Mouse (Mus musculus): ENCODE measurements around the gene Pygo2.

The Pygo2 gene

GRCm38 (mm10) chr3:89393605-89394004, 36.4 kb upstream of the Pygo2 start:
- peak; percentile 100 for DNase-seq

DNA sequence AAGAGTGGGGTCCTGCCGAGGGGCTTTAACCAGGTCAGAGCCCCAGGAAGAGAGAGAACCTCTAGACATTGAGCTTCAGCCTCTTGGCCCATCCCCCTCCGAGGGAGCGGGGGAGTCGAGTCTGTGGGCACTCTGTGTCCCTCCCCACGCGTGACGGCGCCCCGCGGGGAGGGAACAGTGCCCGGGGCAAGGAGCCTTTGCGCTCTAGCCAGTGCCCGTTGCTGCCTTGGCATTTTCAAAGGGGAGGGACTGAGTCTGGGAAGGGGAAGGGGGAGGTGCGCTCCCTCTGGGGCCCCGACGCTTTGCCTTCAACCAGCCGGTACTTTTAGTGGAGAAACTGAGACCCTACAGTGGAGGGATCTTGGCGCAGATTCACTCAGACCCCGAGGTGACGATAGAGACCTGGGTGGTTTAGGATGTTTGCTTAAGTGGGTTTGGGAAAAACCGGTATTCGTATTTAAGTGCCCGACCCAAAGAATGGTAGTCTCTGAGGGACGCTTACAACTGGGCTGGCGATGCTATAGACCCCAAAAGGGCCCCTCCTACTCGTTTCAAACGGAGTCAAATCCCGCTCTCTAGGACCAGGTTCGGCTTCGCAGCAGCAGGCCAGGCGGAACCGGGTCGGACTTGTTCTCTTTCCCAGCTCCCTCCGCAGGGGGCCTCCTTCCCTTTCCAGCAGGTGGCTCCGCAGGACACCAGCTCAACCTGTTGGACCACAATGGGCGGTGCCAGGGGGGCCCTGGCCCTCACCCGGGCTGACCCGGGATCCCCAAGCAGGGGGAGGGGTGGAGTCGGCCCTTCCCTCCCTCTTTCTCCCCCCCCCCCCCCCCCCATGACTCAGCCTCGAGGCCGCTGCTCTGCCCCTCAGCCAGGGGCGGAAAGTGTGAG, 35.8 kb upstream of the Pygo2 start, which contains the start of gene Zbtb7b:
Gene Zbtb7b (minus strand): TSS at position 771 of the 888 bp plus-strand sequence.
- DNase-seq = peak; percentile 89

DNA sequence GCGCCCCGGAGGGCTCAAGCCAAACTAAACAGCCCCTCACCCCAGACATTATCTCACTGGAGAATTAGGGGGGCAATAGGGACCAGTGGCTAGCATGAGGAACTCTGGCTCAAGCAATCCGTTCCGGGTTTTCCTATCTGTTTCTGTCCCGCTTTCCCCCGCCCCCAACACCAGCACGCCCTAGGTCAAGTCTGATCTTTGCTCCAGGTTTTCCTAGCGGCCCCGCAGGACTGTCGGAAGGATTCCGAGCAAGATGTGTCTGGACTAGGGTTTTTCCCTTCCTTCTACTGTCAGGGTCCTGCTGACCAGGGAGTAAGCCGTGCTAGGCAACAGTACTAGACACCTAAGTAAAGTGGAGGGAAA, 35.1 kb upstream of the Pygo2 start:
- DNase-seq = peak; percentile 95

DNA sequence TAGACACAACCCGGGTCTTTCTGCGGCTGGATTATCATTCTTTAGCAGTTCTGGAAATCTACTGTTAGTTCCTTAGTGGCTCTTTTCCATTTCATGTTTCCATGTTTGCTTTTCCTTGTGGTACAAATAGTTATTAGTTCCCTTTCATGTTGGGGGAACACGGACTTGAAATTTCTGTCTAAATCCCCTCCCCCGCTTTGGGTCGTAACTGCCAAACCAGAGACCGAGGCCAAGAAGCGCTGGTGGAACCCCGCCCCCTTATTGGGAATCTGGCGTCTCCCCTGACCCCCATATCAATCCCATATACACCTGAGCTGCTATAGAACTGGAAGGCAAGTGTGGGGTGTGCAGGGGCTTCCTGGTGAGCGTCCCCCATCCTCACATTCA, 34.6 kb upstream of the Pygo2 start:
- peak; percentile 42 for DNase-seq

DNA sequence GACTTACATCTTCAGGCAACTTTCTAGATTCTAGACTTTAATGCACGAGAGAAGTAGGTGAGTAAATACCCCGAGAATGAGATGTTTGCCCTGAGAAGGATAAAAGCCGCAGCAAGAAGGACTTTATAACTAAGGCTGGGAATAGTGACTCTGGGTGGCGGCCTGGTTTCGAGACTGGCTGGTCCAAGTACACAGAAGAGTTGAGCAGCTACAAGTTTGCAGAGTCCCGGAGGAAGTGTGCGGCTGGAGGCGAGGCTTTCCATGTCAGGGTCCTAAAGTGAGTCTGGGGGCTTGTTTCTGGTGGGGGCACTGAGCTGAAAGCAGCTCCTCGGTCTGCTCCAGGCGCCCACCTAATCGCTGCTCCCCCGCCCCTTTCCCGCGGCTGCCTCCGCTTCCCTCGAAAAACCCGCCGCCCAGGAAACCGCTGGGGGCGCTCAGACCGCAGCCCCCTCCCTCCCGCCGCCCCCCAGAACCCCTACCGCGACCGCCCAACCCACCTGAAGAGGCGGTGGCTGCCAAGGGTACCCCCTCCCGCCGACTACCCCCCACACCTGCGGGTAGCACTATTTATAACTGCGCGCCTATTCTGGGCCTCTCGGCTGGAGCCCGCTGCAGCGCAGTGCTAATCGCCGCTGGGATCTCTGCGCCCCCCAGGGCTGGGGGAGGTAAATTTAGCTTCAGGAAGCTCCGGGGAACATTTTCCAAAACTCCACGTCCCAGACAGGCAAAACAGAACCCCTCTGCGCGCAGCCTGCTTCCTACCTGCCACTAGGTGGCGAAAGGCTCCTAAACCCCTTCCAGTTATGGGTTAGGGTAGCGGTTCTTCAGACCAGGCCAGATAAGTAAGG, 34.0 kb upstream of the Pygo2 start:
- peak; percentile 86 for DNase-seq

GRCm38 (mm10) chr3:89396654-89397005, 33.4 kb upstream of the Pygo2 start:
- no peak for DNase-seq

- DNase-seq = no peak
These were observed 28.7 kb upstream of the Pygo2 start for GRCm38 (mm10) chr3:89401329-89401728.

- DNase-seq = no peak
These were observed 27.3 kb upstream of the Pygo2 start, which contains the start of gene Lenep for GRCm38 (mm10) chr3:89402693-89403092. Gene Lenep, minus strand, starts transcription at chr3:89402793.

DNA sequence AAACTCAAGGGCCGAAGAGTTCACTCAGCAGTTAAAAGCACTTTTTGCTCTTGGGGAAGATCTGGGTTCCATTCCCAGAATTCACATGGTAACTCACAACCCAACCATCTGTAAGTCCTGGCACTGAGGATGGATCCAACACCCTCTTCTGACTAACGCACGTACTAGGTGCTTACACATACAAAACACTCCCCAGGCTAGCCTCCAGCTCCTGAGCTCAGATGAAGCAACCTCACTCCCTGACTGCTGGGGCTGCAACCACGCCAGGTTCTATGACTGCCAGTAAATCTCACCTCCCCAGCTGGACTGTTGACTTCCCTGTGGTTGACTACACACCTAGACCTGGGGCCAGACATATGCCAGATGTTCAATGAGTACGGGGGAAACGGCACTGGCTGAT, 23.1 kb upstream of the Pygo2 start:
- DNase-seq = no peak

DNA sequence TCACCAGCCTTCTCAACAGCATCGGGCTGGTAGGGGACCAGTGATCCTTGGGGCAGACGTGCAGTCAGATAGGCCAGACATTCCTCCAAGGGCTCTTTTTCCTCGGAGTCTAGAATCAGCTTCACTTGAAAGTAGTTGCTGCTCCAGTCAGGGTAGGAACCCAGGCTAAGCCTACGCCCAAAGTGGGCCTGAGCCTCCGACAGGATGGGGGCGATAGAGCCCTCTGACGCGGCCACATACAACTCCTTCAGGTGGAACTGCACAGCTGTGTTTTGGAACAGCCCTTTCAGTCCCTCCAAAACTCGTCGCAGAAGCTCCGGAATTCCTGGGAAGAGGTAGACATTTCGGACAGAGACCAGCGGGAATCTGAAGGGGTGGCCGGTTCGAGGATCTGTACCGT, 21.6 kb upstream of the Pygo2 start:
- DNase-seq = no peak

DNA sequence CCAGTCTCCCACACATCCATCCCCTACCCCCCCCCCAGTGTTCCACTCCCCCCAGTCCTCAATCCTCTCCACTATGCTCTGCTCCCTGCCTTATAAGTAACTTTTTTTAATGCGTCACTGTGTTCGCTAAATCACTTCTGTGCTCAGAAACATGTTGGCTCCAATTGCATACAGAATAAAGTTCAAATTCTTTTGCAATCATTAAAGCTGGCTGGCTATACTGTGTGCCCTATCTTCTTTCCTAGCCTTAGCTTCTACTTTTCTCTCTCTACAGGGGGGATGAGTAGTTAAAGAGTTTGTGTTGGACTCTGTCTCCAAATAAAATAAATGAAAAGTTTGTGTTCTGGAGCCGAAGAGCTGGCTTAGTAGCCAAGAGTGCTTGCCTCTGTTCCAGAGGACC, 20.3 kb upstream of the Pygo2 start:
- no peak for DNase-seq

DNA sequence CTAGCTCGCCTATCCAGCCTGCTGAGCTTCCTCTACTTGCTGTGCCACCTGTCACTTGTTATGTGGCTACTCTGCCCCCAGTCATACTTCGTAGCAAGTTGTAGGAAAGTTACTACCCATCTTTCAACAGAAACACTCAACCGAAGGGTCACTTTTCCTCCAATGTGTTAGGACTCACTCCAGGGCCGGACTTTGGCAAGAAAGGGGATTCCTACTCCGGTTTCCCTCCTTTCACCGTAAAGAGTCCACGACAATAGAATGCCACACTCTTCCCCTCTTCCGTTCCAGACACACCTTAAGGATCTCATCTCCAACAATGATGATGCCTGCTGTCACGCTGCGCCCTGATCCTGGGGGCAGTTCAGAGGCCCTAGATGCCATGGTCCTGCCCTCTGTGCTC, 19.1 kb upstream of the Pygo2 start:
- no peak for DNase-seq

DNA sequence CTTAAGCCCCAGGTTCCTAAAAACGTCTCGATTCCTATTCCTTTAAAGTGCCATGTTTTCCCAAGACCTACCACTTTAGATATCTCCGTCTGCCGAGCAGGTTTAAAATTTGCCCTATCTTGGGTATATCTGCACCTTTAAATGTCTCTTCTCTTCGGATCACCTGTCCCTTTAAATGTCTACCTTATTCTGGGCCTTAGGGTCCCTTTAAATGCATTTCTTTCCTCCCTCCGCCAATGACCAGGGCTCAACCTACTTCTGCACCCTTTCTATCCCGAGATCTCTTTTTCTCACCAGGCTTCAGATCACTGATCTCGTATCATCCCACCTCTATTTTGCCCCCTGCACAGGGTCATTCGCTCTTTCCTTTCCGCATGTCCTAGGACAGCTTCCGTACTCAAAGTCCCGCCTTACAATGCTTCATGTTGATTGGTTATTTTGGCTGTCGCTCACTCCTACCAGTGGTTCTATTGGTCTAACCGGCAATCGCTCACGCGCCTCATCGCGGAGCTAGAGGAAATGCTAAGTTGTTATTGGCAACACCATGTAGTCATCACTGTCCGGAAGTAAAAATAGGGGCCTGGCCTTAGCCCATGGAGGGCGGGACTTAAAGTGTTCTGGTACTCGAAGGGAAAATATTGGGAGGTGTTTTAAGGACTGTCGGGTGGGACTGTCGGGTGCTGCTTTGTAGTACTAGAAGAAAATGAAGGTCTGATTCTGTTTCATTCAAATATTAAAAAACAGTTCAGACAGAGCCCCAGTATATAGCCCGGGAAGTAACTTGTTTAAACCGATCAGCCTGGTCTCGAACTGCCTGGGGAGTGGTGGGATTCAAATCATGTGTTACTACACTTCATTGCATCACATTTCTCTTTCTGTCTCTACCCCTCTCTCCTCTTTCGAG, 18.3 kb upstream of the Pygo2 start, which contains the start of gene Flad1:
Gene Flad1 (minus strand): TSS at position 381 of the 904 bp plus-strand sequence.
- peak; percentile 99 for DNase-seq

GRCm38 (mm10) chr3:89416158-89416557, 13.9 kb upstream of the Pygo2 start:
- DNase-seq = no peak

DNA sequence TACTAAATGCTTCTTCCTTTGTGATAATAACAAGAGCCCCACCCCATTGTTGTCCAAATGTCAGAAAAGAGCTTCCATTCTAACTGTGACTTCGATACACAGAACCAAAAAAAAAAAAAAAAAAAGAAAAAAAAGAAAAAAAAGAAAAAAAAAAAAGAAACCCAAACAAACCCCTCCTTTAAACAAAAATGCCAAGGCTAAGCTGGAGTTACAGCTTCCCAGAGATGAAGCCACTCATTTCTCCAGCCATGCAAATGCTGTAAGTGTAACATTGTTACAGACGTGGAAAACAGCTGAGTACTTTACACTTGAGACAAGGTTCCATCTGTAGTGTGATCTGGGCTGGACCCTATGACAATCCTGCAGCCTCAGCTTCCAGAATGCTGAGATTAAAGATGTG, 12.9 kb upstream of the Pygo2 start:
- DNase-seq = no peak

DNA sequence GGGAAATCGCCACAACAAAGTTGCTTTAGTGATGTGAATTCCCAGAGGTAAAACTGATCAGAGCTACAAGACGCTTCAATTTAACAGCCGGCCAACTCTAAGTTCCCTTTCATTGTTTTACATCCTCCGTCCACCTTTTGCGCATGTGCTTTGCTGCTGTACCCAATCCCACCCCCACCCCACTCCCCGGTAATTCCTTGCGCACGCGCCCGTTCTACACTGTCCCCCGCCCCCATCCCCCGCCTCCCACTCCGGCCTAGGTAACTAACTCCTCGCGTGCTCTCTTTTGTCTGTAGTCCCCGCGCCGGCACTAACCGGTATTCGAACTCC, 12.2 kb upstream of the Pygo2 start:
- no peak for DNase-seq

GRCm38 (mm10) chr3:89418170-89418860, 11.7 kb upstream of the Pygo2 start, which contains the start of the genes Cks1b and Shc1:
Gene Cks1b, minus strand, starts transcription at chr3:89418383.
Gene Shc1, plus strand, starts transcription at chr3:89418443.
- DNase-seq = peak; percentile 98

DNA sequence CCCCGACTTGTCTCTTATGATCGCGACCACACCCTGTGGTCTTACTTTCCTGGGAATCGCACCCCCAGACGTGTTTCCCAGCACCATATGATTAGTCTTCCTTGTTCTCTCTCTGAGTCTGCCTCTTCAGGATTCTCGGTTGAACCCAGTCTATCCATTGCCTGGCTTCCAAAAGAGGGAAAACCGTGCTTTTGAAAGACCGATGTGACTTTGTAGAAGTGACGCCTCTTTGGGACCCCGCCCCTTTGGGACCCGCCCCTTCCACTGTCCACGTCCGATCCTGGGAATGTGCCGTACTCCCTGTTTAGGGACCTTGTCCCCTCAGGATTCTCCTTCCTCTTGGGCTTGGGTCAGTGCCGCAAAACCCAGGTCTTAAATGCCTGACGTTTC, 11.2 kb upstream of the Pygo2 start:
- DNase-seq = peak; percentile 95

DNA sequence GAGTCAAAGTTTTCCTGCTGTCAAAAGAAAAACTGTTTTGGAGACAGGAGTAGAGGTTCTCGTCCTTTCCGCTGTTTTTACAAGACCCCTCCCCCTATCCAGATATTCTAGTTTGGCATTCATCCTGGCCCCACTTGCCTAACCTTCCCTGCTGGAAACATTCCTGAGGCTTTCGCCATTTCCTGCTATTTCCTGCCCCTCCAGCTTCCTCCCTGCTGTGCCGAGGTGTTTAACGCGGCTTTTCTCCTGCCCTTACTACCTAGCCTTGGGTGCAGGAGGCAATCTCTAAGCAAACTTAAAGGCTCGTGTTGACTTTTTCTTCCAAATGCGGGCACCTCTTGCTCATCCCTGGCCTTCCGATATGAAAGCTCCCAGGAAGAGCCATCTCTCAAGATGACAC, 10.4 kb upstream of the Pygo2 start:
- DNase-seq = peak; percentile 89

GRCm38 (mm10) chr3:89419981-89420380, 10.0 kb upstream of the Pygo2 start:
- peak; percentile 32 for DNase-seq

GRCm38 (mm10) chr3:89420421-89420820, 9.6 kb upstream of the Pygo2 start:
- no peak for DNase-seq
